Mouse (Mus musculus): Measurements from ENCODE around the gene Fam81a. TPM values are rescaled to one million over a fixed set of nuclear protein-coding genes. Genes with fewer than 3 reads are reported as not detected.

Gene Fam81a
- 6.1 and 8.5 TPM in 2 replicates for polyA plus RNA-seq (2016; fragmentation: Nextera tagmentation; extraction: Ambion mirVana)

DNA sequence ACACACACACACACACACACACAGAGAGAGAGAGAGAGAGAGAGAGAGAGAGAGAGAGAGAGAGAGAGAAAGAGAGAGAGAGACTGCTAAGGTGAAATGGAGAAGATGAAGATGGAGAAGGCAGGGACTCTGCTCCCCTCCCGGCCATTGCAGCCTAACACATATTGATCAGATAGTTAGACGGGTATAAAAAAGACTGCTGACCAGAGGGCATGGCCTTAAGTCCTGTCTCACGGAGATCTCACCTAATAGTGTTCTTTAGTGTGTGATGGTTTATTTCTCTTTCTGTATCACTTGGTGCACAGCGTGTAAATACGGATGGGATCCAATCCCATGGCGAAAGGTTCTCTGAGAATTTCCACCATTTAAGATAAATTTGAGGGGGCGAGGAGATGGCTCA, at the start of gene Fam81a:
Gene Fam81a, minus strand, starts transcription at position 101 of the 400 bp plus-strand sequence.
- H3K9me3 ChIP-seq (replicated peaks): 0 out of 2 replicates have a peak, but pooled peaks cover 3% of the 10 kb centered on the region
- peaks cover 51% of the 10 kb centered on the region for H3K27me3 ChIP-seq (ENCODE audit: low read depth, poor library complexity, severe bottlenecking)
- DNase-seq (ENCODE audit: low spot score): no peak
- peak within 1 kb of the TSS; percentile 72 for H3K4me3 ChIP-seq
- peaks cover 49% of the 10 kb centered on the region for H3K4me1 ChIP-seq
- WGBS: 72% methylated on average over 7 of the region's 7 CpGs
- H3K36me3 ChIP-seq: no peaks in the 10 kb centered on the region
- peak within 1 kb of the TSS; percentile 83 for H3K27ac ChIP-seq (replicated peaks)

DNA sequence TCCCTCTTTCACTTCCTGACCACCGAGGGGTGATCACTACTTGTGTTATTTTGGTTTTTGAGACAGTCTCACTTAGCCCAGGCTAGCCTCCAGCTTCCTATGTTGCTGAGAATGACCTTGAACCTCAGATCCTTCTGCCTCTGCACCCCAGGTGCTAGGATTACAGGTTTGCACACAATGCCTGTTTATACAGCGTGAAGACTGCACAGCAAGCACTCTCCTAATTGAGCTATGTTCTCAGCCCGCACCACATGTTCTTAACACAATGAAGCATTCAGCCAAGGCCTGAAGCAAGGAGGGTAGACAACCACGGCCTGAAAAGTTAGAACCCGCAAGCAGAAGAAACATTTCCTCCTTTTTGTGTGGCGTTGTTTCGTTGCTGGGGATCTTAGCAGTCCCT, 40.3 kb upstream of the Fam81a start:
- no peaks in the 10 kb centered on the region for H3K36me3 ChIP-seq
- H3K9me3 ChIP-seq (replicated peaks): no peaks in the 10 kb centered on the region
- H3K27ac ChIP-seq (replicated peaks): no peak overlapping the region
- no peak for DNase-seq (ENCODE audit: low spot score)
- no peaks in the 10 kb centered on the region for H3K27me3 ChIP-seq (ENCODE audit: low read depth, poor library complexity, severe bottlenecking)
- no peak overlapping the region for H3K4me3 ChIP-seq
- 65% methylated on average over 7 of the region's 7 CpGs for WGBS
- no peaks in the 10 kb centered on the region for H3K4me1 ChIP-seq

DNA sequence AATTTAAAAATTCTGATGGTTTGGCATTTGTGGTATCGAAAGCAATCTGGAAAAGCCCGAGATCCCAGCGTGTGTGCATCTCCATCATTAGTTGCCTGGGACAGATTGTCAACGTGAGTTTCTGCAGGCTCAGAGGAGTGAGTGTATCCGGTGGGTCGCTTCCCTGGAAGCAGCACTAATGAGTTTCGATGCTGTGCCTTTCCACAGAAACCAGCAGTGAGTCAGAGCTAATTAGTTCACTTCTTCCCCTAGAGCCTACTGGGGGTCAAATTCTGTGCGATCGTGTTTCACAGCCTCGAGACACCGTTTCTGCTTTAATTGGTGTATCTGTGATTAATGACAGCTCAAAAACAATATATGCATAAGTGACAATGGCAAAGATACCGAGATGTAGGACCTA, 39.4 kb upstream of the Fam81a start:
- Histone ChIP-seq H3K27me3 (ENCODE audit: low read depth, poor library complexity, severe bottlenecking) (no peaks in the 10 kb centered on the region), H3K9me3 (replicated peaks) (no peaks in the 10 kb centered on the region), H3K36me3 (no peaks in the 10 kb centered on the region), H3K4me3 (no peak overlapping the region), H3K27ac (replicated peaks) (no peak overlapping the region), H3K4me1 (no peaks in the 10 kb centered on the region)
- WGBS: 83% methylated on average over 12 of the region's 12 CpGs
- DNase-seq (ENCODE audit: low spot score): no peak

DNA sequence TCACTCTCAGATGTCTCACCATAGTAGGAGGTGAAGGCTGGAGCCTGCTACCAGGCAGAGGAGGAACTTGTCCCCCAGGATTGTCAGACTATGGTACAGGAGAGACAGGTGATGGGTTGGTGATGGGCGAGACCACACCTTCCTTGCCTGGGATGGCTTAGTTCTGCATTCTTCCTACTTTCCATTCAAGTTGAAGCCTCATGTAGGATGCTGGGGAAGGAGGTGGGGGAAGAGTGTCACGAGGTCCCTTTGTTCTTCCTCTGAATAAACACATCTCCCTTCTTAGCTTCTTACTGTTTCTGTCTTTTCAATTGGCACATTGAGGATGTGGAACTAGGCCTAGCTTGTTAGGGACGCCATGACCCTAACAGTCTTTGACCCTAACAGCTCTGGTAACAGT, 33.9 kb upstream of the Fam81a start:
- H3K4me1 ChIP-seq: peaks cover 20% of the 10 kb centered on the region
- no peak overlapping the region for H3K27ac ChIP-seq (replicated peaks)
- H3K27me3 ChIP-seq (ENCODE audit: low read depth, poor library complexity, severe bottlenecking): no peaks in the 10 kb centered on the region
- WGBS: 80% methylated on average over 3 of the region's 3 CpGs
- no peak overlapping the region for H3K4me3 ChIP-seq
- H3K36me3 ChIP-seq: no peaks in the 10 kb centered on the region
- no peaks in the 10 kb centered on the region for H3K9me3 ChIP-seq (replicated peaks)
- no peak for DNase-seq (ENCODE audit: low spot score)

DNA sequence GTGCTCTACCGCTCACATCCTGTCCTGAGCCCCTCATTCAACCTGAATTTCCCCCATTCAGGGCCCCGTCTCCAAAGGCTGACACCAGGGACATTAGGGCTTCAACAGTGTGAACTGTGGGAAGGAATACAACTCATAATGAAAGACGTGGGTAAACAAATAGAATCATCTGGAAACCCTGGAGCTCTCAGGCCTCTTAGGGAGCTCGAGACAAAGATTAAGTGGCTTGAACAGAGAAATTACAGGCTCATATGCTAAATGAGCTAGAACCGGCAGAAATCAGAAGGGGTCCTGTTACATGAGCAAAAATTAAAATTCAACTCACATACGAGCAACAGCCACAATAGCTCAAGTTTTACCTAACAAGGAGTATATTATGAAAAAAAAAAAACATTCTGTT, 32.5 kb upstream of the Fam81a start:
- Histone ChIP-seq H3K27me3 (ENCODE audit: low read depth, poor library complexity, severe bottlenecking) (no peaks in the 10 kb centered on the region), H3K4me3 (no peak overlapping the region), H3K27ac (replicated peaks) (peak overlapping the region; percentile 70), H3K9me3 (replicated peaks) (no peaks in the 10 kb centered on the region), H3K4me1 (peaks cover 20% of the 10 kb centered on the region), H3K36me3 (no peaks in the 10 kb centered on the region)
- 52% methylated on average over 6 of the region's 6 CpGs for WGBS
- DNase-seq (ENCODE audit: low spot score): no peak

DNA sequence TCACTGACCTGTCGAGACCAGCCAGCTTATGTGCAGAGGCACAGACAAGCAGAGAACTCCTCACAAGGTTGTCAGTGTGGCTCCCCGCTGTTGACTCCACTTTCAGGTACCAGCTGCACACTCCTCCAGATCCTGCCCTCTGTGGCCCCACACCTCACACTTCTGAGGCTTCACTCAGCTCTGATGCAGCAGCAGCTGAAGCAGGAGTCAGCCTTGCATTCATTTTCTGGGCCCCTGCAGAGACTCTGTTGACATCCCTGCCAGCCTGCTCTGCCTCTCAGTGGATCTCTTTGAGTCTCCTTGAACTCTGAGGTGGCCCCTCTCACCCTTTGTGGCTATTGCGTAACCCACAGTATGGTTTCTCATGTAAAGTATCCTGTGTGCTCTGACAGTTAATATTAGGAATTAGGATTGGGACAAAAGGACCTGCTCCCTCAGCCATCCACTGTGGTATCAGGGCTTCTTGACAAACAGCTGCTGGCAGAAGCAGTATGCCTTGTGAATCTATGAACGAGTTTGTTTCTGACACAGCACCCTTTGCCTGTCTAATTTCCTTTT, 32.0 kb upstream of the Fam81a start:
- peak; percentile 18 for DNase-seq (ENCODE audit: low spot score)
- WGBS: 57% methylated on average over 4 of the region's 4 CpGs
- no peaks in the 10 kb centered on the region for H3K27me3 ChIP-seq (ENCODE audit: low read depth, poor library complexity, severe bottlenecking)

DNA sequence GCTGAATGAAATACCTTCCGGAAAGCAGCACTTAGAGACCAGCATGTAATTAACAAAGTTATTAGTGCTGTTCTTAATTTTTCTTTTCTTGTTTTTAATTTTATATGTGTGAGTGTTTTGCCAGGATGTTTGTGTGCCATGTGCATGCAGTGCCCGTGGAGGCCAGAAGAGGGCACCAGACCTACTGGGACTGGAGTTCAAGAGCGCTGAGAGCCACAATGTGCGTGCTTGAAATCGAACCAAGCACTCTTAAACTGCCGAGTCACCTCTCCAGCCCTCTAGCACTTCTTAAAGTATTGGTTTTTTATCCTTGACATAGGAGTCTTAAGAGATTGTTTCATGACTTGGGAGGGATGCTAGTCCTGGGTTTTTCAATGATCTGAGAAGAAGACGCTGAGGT, 26.6 kb upstream of the Fam81a start:
- no peaks in the 10 kb centered on the region for H3K36me3 ChIP-seq
- DNase-seq (ENCODE audit: low spot score): no peak

More for the DNA sequence above, 32.0 kb upstream of the Fam81a start:
- Histone ChIP-seq H3K36me3 (no peaks in the 10 kb centered on the region), H3K27ac (replicated peaks) (peak overlapping the region; percentile 70), H3K9me3 (replicated peaks) (no peaks in the 10 kb centered on the region), H3K4me3 (no peak overlapping the region), H3K4me1 (peaks cover 20% of the 10 kb centered on the region)

DNA sequence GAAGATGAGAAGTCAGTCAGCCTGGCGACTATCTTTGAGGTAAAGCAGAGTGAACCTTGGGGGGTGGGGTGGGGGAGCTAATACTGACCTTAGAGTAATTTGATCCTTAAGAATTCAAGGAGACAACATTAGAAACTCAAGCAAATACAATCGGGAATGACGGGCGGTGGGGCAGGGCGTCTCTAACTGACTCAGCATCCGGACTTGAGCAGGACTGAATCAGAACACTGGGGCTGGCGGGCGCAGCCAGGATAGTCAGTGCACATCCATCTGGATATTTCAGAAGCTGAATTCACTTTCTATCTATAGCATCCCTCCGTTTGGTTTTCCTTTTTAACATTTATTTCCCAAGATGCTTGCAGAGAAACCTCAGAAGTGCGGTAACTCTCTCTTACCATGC, 17.7 kb upstream of the Fam81a start:
- Histone ChIP-seq H3K27ac (replicated peaks) (no peak overlapping the region), H3K4me1 (no peaks in the 10 kb centered on the region), H3K36me3 (no peaks in the 10 kb centered on the region), H3K4me3 (no peak overlapping the region), H3K9me3 (replicated peaks) (no peaks in the 10 kb centered on the region), H3K27me3 (ENCODE audit: low read depth, poor library complexity, severe bottlenecking) (no peaks in the 10 kb centered on the region)
- DNase-seq (ENCODE audit: low spot score): no peak
- WGBS: 83% methylated on average over 10 of the region's 10 CpGs

More for the DNA sequence above, 26.6 kb upstream of the Fam81a start:
- Histone ChIP-seq H3K27ac (replicated peaks) (no peak overlapping the region), H3K4me3 (no peak overlapping the region), H3K4me1 (peaks cover 3% of the 10 kb centered on the region), H3K9me3 (replicated peaks) (no peaks in the 10 kb centered on the region), H3K27me3 (ENCODE audit: low read depth, poor library complexity, severe bottlenecking) (no peaks in the 10 kb centered on the region)
- 84% methylated on average over 7 of the region's 7 CpGs for WGBS

DNA sequence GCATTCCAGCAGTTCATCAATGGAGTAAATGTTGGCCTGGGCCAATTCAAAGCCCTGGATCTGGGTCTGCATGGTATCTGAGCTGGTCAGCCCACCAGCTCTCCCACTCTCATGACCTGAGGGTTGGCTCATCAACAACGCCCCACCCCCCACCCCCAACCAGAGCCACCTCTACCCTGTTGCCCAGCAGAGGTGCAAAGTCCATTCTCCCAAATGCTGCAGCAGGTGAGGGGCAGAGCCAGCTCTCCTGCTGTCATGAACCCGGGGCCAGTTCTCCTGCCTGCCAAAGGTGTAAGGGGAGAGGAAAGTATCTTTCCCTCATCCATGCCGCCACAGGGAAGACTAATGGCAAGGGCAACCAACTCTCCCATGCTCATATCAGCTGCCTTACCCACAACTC, 5.3 kb upstream of the Fam81a start:
- 79% methylated on average over 3 of the region's 3 CpGs for WGBS
- H3K27ac ChIP-seq (replicated peaks): no peak overlapping the region
- H3K4me3 ChIP-seq: no peak overlapping the region
- H3K27me3 ChIP-seq (ENCODE audit: low read depth, poor library complexity, severe bottlenecking): peaks cover 9% of the 10 kb centered on the region
- 0 out of 2 replicates have a peak, but pooled peaks cover 3% of the 10 kb centered on the region for H3K9me3 ChIP-seq (replicated peaks)
- H3K36me3 ChIP-seq: no peaks in the 10 kb centered on the region
- H3K4me1 ChIP-seq: no peaks in the 10 kb centered on the region
- no peak for DNase-seq (ENCODE audit: low spot score)

DNA sequence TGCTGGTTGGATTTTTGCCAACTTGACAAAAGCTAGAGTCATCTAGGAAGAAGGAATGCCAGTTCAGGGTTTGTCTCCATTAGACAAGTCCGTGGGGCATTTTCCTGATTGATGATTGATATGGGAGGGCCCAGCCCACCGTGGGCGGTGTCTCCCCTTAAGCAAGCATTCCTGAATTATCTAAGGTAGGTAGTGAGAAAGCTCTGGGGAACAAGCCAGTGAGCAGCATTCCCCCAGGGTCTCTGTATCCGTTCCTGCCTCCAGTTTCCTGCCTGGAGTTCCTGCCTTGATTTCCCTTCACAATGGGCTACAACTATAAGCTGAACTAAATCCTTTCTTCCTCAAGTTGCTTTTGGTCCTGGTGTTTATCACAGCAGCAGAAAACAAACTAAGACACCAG, 3.1 kb upstream of the Fam81a start:
- Histone ChIP-seq H3K4me1 (peaks cover 20% of the 10 kb centered on the region), H3K27me3 (ENCODE audit: low read depth, poor library complexity, severe bottlenecking) (peaks cover 31% of the 10 kb centered on the region), H3K4me3 (no peak overlapping the region), H3K9me3 (replicated peaks) (0 out of 2 replicates have a peak, but pooled peaks cover 3% of the 10 kb centered on the region), H3K36me3 (no peaks in the 10 kb centered on the region), H3K27ac (replicated peaks) (no peak overlapping the region)
- whole genome bisulfite sequencing: 85% methylated on average over 4 of the region's 4 CpGs
- DNase-seq (ENCODE audit: low spot score): no peak

DNA sequence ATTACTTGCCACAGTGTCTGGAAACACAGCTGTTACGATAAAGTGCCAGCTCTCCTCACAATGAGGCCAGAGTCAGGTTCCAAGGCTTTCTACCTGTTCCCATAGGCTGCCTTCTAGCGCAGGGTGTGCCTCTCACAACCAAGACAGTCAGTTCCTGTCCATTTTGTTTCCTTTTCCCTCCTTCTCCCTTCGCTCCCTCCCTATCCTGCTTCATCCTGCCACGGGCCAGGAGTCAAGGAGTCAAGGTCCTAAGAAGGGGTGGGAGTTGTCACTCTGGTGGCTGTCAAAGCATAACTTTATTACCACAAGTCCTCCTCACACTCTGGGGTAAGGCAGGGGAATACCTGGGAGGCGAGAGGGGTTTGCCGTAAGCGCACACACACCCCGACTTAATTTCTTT, 966 bp upstream of the Fam81a start:
- Histone ChIP-seq H3K27ac (replicated peaks) (no peak overlapping the region), H3K9me3 (replicated peaks) (0 out of 2 replicates have a peak, but pooled peaks cover 3% of the 10 kb centered on the region), H3K4me3 (no peak overlapping the region), H3K36me3 (no peaks in the 10 kb centered on the region), H3K4me1 (peaks cover 41% of the 10 kb centered on the region), H3K27me3 (ENCODE audit: low read depth, poor library complexity, severe bottlenecking) (peaks cover 51% of the 10 kb centered on the region)
- 77% methylated on average over 8 of the region's 8 CpGs for WGBS
- no peak for DNase-seq (ENCODE audit: low spot score)

DNA sequence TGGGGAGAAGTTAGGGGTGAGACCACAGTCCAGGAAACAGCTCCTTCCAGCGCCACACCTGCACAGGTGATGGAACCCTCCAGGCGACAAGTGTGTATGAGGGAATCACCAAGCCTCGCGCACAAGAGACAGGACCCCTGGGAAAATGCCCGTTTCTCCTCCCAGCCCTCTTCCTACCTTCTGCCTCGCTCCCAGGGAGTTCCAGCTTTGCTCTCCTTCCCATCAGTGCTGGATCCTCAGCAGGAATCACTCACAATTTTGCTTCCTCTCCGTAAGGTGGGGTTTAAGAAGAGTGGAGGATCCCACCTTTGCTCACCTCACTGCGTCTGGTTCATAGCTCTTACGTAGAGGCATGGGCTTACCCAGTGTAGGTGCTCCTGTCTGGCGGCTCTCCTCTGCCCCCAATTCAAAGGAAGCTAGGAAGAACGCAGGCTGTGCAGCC, 454 bp downstream of the Fam81a start:
- Histone ChIP-seq H3K9me3 (replicated peaks) (0 out of 2 replicates have a peak, but pooled peaks cover 3% of the 10 kb centered on the region), H3K4me3 (peak overlapping the region; percentile 72), H3K4me1 (peaks cover 55% of the 10 kb centered on the region), H3K36me3 (no peaks in the 10 kb centered on the region), H3K27me3 (ENCODE audit: low read depth, poor library complexity, severe bottlenecking) (peaks cover 51% of the 10 kb centered on the region), H3K27ac (replicated peaks) (peak overlapping the region; percentile 83; the same call in 1 of the 2 replicates)
- peak; percentile 15 for DNase-seq (ENCODE audit: low spot score)
- 8% methylated on average over 11 of the region's 11 CpGs for WGBS

DNA sequence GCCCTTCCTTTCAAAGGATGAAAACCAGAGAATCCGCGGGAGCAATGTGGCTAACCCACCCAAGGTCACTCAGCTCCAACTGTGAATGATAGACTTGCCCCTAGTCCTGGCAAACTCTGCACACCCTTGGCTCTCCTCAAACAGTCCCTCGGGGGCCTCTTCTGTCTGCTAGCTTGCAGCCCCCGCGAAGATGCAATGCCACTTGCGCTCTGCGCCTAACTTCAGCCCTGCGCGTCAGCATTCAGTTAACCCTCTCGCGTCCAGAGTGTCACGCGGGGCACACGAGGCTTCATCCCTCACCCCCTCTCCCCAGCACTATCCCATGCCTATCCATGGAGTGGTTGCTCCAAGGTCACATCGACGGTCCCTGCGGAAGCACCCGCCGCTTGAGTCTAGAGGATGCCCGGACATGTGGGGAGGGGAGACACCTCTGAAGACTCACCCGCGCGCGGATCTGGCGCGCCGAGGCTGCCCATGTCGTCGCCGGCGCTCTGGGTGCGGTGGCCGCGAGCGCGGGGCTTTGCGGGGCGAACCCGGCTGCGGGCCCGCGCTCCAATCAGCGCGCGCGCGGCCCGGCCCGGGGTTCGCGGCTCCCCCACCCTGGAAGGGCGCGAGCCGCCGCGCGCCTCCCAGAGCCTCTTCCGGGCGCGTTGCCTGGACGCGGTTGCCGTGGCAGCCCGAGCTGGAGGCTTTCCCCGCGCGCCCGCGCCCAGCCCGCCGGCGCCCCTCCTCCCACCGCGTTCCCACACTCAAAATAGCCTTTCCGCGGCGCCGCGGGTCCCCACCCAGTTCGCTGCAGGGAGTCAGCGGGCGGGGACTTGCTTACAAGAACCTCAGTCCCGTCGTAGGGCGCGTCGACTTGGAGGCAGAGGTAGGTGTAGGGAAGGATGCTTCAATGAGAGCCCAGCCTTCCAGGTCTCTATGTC, 1.2 kb downstream of the Fam81a start:
- peak overlapping the region; percentile 83 for H3K27ac ChIP-seq (replicated peaks)
- DNase-seq (ENCODE audit: low spot score): peak; percentile 58
- H3K27me3 ChIP-seq (ENCODE audit: low read depth, poor library complexity, severe bottlenecking): peaks cover 51% of the 10 kb centered on the region
- no peaks in the 10 kb centered on the region for H3K36me3 ChIP-seq
- H3K9me3 ChIP-seq (replicated peaks): 0 out of 2 replicates have a peak, but pooled peaks cover 3% of the 10 kb centered on the region
- peaks cover 57% of the 10 kb centered on the region for H3K4me1 ChIP-seq
- WGBS: under 1% methylated on average over 87 of the region's 87 CpGs
- H3K4me3 ChIP-seq: peak overlapping the region; percentile 72
